Mouse (Mus musculus) ES-E14 (cell line): Measurements from ENCODE around the gene Zkscan17. TPM values are rescaled to one million over a fixed set of nuclear protein-coding genes. Genes with fewer than 3 reads are reported as not detected.

Source experiments
- DNase-seq: peaks from one replicate; pipeline ENCODE4 v3.0.0-alpha.2; 2013; ENCODE audit warnings: low read depth, low spot score
- H3K27ac ChIP-seq: 2 replicates; pipeline ENCODE4 v1.5.1; 2012; ENCODE audit warnings: low read depth, mild to moderate bottlenecking, low read length, moderate library complexity, mixed read lengths; ENCODE audit not compliant: poor library complexity, insufficient read depth, severe bottlenecking
- H3K36me3 ChIP-seq: 2 replicates; pipeline ENCODE4 v1.6.1; 2012; ENCODE audit warnings: mild to moderate bottlenecking, low read length, moderate library complexity, mixed read lengths; ENCODE audit not compliant: control insufficient read depth, poor library complexity, insufficient read depth, severe bottlenecking
- H3K4me1 ChIP-seq, 2 experiments: fragments of 150-350 bp in 1 of 2; sonication (generic) in 1 of 2; 2 replicates each; pipeline ENCODE4 v1.6.1; 2012; ENCODE audit warnings: low read length in 2 of 2, mild to moderate bottlenecking in 1 of 2, mixed read lengths in 1 of 2; ENCODE audit not compliant: control insufficient read depth in 2 of 2, insufficient read depth in 2 of 2, poor library complexity in 1 of 2
- H3K4me3 ChIP-seq, 2 experiments: fragments of 150-350 bp in 1 of 2; sonication (generic) in 1 of 2; 2 replicates each; pipeline ENCODE4 v1.5.1; 2012; ENCODE audit warnings: low read length in 2 of 2, low read depth in 1 of 2, mild to moderate bottlenecking in 1 of 2, mixed read lengths in 1 of 2; ENCODE audit not compliant: insufficient read depth in 1 of 2, poor library complexity in 1 of 2, severe bottlenecking in 1 of 2
- H3K9ac ChIP-seq: 2 replicates; pipeline ENCODE4 v1.6.1; 2012; ENCODE audit warnings: low read depth, mild to moderate bottlenecking, low read length, mixed read lengths; ENCODE audit not compliant: poor library complexity, insufficient read depth, severe bottlenecking
- H3K9me3 ChIP-seq: fragments of 150-350 bp; sonication (generic); 2 replicates; pipeline ENCODE4 v1.6.1; 2012; ENCODE audit warnings: low read depth, mild to moderate bottlenecking, low read length; ENCODE audit not compliant: control insufficient read depth, insufficient read depth
- CHD2 ChIP-seq: IDR thresholded peaks from 2 replicates; pipeline ENCODE4 v1.6.1; 2014; ENCODE audit warnings: mild to moderate bottlenecking, low read depth, low read length, inconsistent platforms
- HCFC1 ChIP-seq: IDR thresholded peaks from 2 replicates; pipeline ENCODE4 v1.6.1; 2012; ENCODE audit warnings: low read length, inconsistent platforms, borderline replicate concordance; ENCODE audit not compliant: insufficient read depth
- MAFK ChIP-seq: IDR thresholded peaks from 2 replicates; pipeline ENCODE4 v1.6.1; 2014; ENCODE audit warnings: mild to moderate bottlenecking, low read depth, low read length, inconsistent platforms; ENCODE audit not compliant: insufficient read depth
- ZC3H11A ChIP-seq: IDR thresholded peaks from 2 replicates; pipeline ENCODE4 v1.6.1; 2012; ENCODE audit warnings: low read depth, mild to moderate bottlenecking, inconsistent platforms, low read length, borderline replicate concordance
- ZNF384 ChIP-seq: IDR thresholded peaks from 2 replicates; pipeline ENCODE4 v1.6.1; 2012; ENCODE audit warnings: low read depth, low read length, inconsistent platforms
- in situ Hi-C, 2 experiments: fragments of 600-800 bp; cut with MboI; formaldehyde crosslinking; loops; one replicate each; pipeline ENCODE4 v1.15.1; 2025; ENCODE audit warnings: low sequenced_read_pairs in 2 of 2, inconsistent platforms in 1 of 2; ENCODE audit not compliant: unreplicated experiment in 2 of 2
- total RNA-seq: library from RNA; depleted of rRNA; stranded (reverse); fragments of 300-350 nt; gene quantifications from 2 replicates; pipeline ENCODE4 v1.2.3, GENCODE M21; 2012

The Zkscan17 gene
- total RNA-seq, 1 experiment: 22.6 TPM

DNA sequence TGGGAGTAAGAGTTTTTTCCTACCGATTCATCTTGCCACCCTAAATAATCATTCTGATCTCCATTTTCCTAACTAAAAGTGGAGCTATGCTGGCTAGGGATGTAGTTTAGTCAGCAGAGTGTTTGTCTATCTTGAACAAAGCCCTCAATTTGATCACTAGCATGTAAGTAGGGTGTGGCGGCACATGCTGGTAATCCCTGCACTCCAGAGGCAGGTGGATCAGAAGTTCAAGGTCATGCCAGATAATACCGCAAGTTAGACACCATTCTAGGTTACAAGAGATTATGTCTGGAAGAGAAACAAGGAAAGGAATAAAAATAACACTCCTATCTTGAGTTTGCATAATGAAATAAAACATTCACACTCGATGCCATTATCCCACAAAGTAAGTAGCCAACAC, 35.8 kb upstream of the Zkscan17 start:
- Histone ChIP-seq H3K9ac (no peak overlapping the region), H3K27ac (no peak overlapping the region), H3K4me3 (no peak overlapping the region), H3K9me3 (no peaks in the 10 kb centered on the region), H3K36me3 (no peaks in the 10 kb centered on the region), H3K4me1 (peaks cover 3 to 12% of the 10 kb centered on the region in 2 experiments; a peak in 3 of 4 replicates)
- DNase-seq: no peak
- no peak for TF ChIP-seq ZNF384
- TF ChIP-seq MAFK: no peak
- TF ChIP-seq ZC3H11A: no peak
- TF ChIP-seq HCFC1: no peak
- no peak for TF ChIP-seq CHD2
- in situ Hi-C loops: no loop called here

DNA sequence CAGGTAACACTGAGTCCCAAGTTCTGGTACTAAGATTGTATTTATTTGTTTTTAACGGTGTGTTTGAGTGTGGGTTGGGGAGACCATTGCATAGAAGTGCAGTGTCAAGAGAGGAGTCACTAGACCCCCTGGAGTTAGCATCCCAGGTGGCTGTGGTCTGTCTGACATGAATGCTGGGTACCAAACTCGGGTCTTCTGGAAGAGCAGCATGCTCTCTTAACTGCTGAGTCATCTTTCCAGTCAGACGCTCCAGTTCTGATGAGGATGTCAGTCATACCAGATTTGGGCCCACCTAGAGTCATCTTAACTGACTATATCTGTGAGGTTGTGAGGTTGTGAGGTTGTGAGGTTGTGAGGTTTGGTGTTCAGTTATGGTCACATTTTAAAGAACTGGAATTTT, 34.4 kb upstream of the Zkscan17 start:
- Histone ChIP-seq H3K27ac (no peak overlapping the region), H3K4me1 (peaks cover 3 to 8% of the 10 kb centered on the region in 2 experiments; a peak in 3 of 4 replicates), H3K9ac (no peak overlapping the region), H3K4me3 (no peak overlapping the region), H3K36me3 (no peaks in the 10 kb centered on the region), H3K9me3 (no peaks in the 10 kb centered on the region)
- TF ChIP-seq CHD2: no peak
- no peak for TF ChIP-seq HCFC1
- TF ChIP-seq MAFK: peak; percentile 82
- no peak for TF ChIP-seq ZC3H11A
- TF ChIP-seq ZNF384: no peak
- no peak for DNase-seq
- in situ Hi-C loops: no loop called here

DNA sequence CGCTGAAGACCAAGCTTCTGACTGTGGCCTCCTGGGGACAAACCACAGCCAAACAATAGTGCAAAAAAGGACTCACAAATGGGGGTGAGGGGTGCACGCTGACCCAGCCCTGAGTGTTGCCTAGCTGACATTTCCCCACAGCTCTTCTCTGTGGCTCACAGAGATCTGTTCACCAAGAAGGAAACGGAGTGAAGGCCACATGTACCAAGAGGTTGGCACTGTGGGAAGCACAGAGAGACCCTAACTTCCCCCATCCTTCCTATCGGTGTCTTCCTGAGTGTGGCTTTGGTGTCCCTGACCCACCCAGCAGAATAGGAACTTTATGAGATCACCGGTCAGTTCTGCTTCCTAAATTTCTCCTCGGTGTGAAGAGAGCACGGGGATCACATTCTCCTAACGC, 28.0 kb upstream of the Zkscan17 start:
- H3K9ac ChIP-seq: no peak overlapping the region
- no peaks in the 10 kb centered on the region for H3K36me3 ChIP-seq
- H3K4me3 ChIP-seq: no peak overlapping the region
- H3K27ac ChIP-seq: no peak overlapping the region
- TF ChIP-seq ZC3H11A: no peak
- TF ChIP-seq CHD2: no peak
- TF ChIP-seq MAFK: no peak
- no peak for TF ChIP-seq ZNF384
- TF ChIP-seq HCFC1: no peak
- no peak for DNase-seq
- no peaks in the 10 kb centered on the region for H3K9me3 ChIP-seq
- H3K4me1 ChIP-seq: no peaks in the 10 kb centered on the region
- in situ Hi-C loops: no loop called here

DNA sequence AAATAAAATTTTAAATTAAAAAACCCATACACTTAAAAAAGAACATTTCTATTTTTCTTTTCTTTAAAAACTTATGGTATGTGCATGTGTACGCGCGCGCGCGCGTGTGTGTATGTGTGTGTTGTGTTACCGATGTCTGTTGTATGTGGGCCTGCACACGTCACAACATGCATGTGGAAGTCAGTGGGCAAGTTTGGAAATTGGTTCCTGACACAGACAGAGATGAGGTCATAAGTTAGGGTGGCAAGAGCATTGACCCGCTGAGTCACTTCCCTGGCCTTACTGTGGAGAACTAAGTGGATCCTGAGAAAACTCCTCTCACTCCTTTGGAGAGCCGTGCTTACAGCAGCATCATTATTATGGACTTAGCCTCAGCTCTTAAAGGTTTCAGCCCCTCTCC, 27.6 kb upstream of the Zkscan17 start:
- TF ChIP-seq ZC3H11A: no peak
- TF ChIP-seq HCFC1: no peak
- TF ChIP-seq CHD2: no peak
- no peak for TF ChIP-seq MAFK
- TF ChIP-seq ZNF384: no peak
- H3K27ac ChIP-seq: no peak overlapping the region
- no peaks in the 10 kb centered on the region for H3K4me1 ChIP-seq
- H3K36me3 ChIP-seq: no peaks in the 10 kb centered on the region
- in situ Hi-C loops: no loop called here
- no peak overlapping the region for H3K9ac ChIP-seq
- H3K9me3 ChIP-seq: no peaks in the 10 kb centered on the region
- no peak for DNase-seq
- H3K4me3 ChIP-seq: no peak overlapping the region

DNA sequence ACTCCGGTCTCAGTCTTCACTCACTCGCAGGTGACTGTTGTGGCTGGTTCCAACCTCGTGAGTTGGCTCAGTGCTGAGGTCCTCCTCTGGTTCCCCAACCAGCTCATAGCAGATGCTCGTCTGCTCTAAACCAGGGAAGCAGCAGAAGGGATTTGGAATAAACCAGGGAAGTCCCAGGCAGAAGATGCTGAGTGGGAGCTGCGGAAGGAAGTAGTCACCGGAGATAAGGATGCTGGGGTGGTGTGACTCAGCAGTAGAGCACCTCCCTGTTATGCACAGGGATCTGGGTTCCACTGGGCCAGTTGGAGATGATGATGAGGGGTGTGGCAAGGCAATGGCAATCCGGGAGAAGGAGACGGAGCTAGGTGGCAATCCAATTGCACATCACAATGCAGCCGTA, 17.5 kb upstream of the Zkscan17 start:
- DNase-seq: no peak
- Histone ChIP-seq H3K4me1 (no peaks in the 10 kb centered on the region), H3K4me3 (no peak overlapping the region), H3K9ac (no peak overlapping the region), H3K9me3 (no peaks in the 10 kb centered on the region), H3K36me3 (no peaks in the 10 kb centered on the region), H3K27ac (no peak overlapping the region)
- TF ChIP-seq ZC3H11A (no peak), MAFK (0 out of 2 replicates have a peak, but pooled peaks have one; percentile 4)
- in situ Hi-C loops: no loop called here
